Mouse (Mus musculus) forebrain, embryonic 10.5 days (tissue): ENCODE measurements around the gene Psmd10. TPM values are rescaled to one million over a fixed set of nuclear protein-coding genes. Genes with fewer than 3 reads are reported as not detected.

ENCODE experiments used
- DNase-seq: peaks from one replicate; pipeline ENCODE4 v3.0.0-alpha.2; 2017; ENCODE audit warnings: low spot score; ENCODE audit errors: extremely low spot score
- H3K27ac ChIP-seq: fragments of 300-500 bp; sonication (generic); 2 replicates; pipeline ENCODE4 v1.5.1; 2016; ENCODE audit warnings: mild to moderate bottlenecking
- H3K27me3 ChIP-seq: fragments of 300-500 bp; sonication (generic); 2 replicates; pipeline ENCODE4 v1.6.1; 2016; ENCODE audit warnings: mild to moderate bottlenecking; ENCODE audit not compliant: poor library complexity, severe bottlenecking
- H3K36me3 ChIP-seq: fragments of 300-500 bp; sonication (generic); replicated peaks from 2 replicates; pipeline ENCODE4 v1.6.1; 2016; ENCODE audit warnings: mild to moderate bottlenecking, moderate library complexity
- H3K4me1 ChIP-seq: fragments of 300-500 bp; sonication (generic); 2 replicates; pipeline ENCODE4 v1.6.1; 2016
- H3K4me3 ChIP-seq: fragments of 300-500 bp; sonication (generic); 2 replicates; pipeline ENCODE4 v1.5.1; 2016; ENCODE audit warnings: mild to moderate bottlenecking, moderate library complexity
- H3K9me3 ChIP-seq: fragments of 300-500 bp; sonication (generic); 2 replicates; pipeline ENCODE4 v1.6.1; 2016; ENCODE audit warnings: mild to moderate bottlenecking, moderate library complexity
- WGBS: fragments of 180-500 bp; shearing (Covaris S2); methylation state at CpG from one replicate; pipeline ENCODE4 v1.1.7; 2016; 5-methylcytosine and 5-hydroxymethylcytosine counted together
- polyA plus RNA-seq: library from polyadenylated mRNA; unstranded; fragments of >200 nt; fragmentation: Nextera tagmentation; extraction: Ambion mirVana; gene quantifications from 2 replicates; pipeline ENCODE4 v1.2.1, GENCODE M21; 2016

Gene Psmd10
- polyA plus RNA-seq, 1 experiment from 2014 or later: 50.5 TPM

- Histone ChIP-seq H3K27me3 (peaks cover 94% of the 10 kb centered on the region), H3K36me3 (no peaks in the 10 kb centered on the region), H3K4me1 (no peaks in the 10 kb centered on the region), H3K27ac (no peak overlapping the region), H3K9me3 (no peaks in the 10 kb centered on the region), H3K4me3 (no peak overlapping the region)
- 76% methylated on average over 5 of the region's 5 CpGs for WGBS
- DNase-seq: no peak
Measured at GRCm38 (mm10) chrX:140936271-140936670, 20.3 kb downstream of the Psmd10 start.

DNA sequence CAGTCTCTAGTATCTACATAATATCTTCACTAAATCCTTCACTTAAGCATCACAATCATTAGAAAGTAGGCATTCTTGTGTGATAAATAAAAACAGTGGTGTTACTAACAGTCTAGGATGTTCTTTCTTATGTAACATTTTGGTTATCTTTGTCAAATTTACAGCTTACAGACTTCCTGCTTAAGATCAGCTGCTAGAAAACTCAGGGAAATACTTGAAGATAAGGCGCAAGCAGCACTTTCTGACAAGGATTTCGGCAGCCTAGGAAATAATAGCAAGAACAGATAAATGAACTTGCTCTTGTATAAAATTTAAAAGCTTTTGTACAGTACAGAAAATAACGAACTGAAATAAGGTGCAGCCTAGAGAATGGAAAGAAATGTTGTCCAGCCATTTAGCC, 23.3 kb downstream of the Psmd10 start:
- DNase-seq: no peak
- H3K4me3 ChIP-seq: no peak overlapping the region
- H3K27me3 ChIP-seq: peaks cover 98% of the 10 kb centered on the region
- H3K27ac ChIP-seq: no peak overlapping the region
- WGBS: 88% methylated on average over 3 of the region's 3 CpGs
- no peaks in the 10 kb centered on the region for H3K4me1 ChIP-seq
- H3K9me3 ChIP-seq: no peaks in the 10 kb centered on the region
- H3K36me3 ChIP-seq: no peaks in the 10 kb centered on the region

- peaks cover 99% of the 10 kb centered on the region for H3K27me3 ChIP-seq
- no peak overlapping the region for H3K4me3 ChIP-seq
- H3K27ac ChIP-seq: no peak overlapping the region
- H3K36me3 ChIP-seq: no peaks in the 10 kb centered on the region
- WGBS: 71% methylated on average over 3 of the region's 3 CpGs
- no peaks in the 10 kb centered on the region for H3K4me1 ChIP-seq
- no peak for DNase-seq
- H3K9me3 ChIP-seq: no peaks in the 10 kb centered on the region
Measured at GRCm38 (mm10) chrX:140932066-140932465, 24.5 kb downstream of the Psmd10 start.

GRCm38 (mm10) chrX:140921321-140921720, 35.2 kb downstream of the Psmd10 start:
- no peak overlapping the region for H3K4me3 ChIP-seq
- H3K9me3 ChIP-seq: no peaks in the 10 kb centered on the region
- H3K4me1 ChIP-seq: no peaks in the 10 kb centered on the region
- H3K27ac ChIP-seq: no peak overlapping the region
- H3K36me3 ChIP-seq: no peaks in the 10 kb centered on the region
- DNase-seq: no peak
- peaks cover 98% of the 10 kb centered on the region for H3K27me3 ChIP-seq
- WGBS: 79% methylated on average over 6 of the region's 6 CpGs

- DNase-seq: no peak
- no peak within 1 kb of the TSS for H3K4me3 ChIP-seq
- no peaks in the 10 kb centered on the region for H3K4me1 ChIP-seq
- H3K27ac ChIP-seq: no peak within 1 kb of the TSS
- H3K36me3 ChIP-seq: no peaks in the 10 kb centered on the region
- H3K9me3 ChIP-seq: no peaks in the 10 kb centered on the region
- peaks cover 84% of the 10 kb centered on the region for H3K27me3 ChIP-seq
- 84% methylated on average over 7 of the region's 7 CpGs for WGBS
Measured at GRCm38 (mm10) chrX:140907360-140907759, 49.2 kb downstream of the Psmd10 start, which contains the start of gene Vsig1. TSS of gene Vsig1 (plus strand) at chrX:140907608.

- WGBS: 87% methylated on average over 3 of the region's 3 CpGs
- Histone ChIP-seq H3K27ac (no peak overlapping the region), H3K4me3 (no peak overlapping the region), H3K4me1 (no peaks in the 10 kb centered on the region), H3K27me3 (peaks cover 71% of the 10 kb centered on the region), H3K36me3 (no peaks in the 10 kb centered on the region), H3K9me3 (no peaks in the 10 kb centered on the region)
- DNase-seq: no peak
Measured at GRCm38 (mm10) chrX:140903487-140903886, 53.0 kb downstream of the Psmd10 start.

Other genes starting within 250 kb of the Psmd10 start
- gene Tex13b, start 143.3 kb downstream of the Psmd10 start, polyA plus RNA-seq: not detected in 2 replicates
- not detected in 2 replicates for gene Vsig1, start 49.1 kb downstream of the Psmd10 start, polyA plus RNA-seq
- gene Atg4a, start 179 bp upstream of the Psmd10 start, polyA plus RNA-seq: 11.8 and 12.4 TPM in 2 replicates